Mouse (Mus musculus) lung, embryonic 16.5 days (tissue): ENCODE results near the gene Scd4. TPM values are rescaled to one million over a fixed set of nuclear protein-coding genes. Genes with fewer than 3 reads are reported as not detected.
A peak's percentile ranks its signal among the peaks of the same experiment; 100 is the strongest.

Experiments used
- ATAC-seq: fragments of 200-750 bp; cut with Nextera tagmentation; 2 replicates; pipeline ENCODE4 v1.8.0; 2017; ENCODE audit warnings: low read depth, mild to moderate bottlenecking, moderate library complexity
- H3K27ac ChIP-seq: fragments of 300-500 bp; sonication (generic); 2 replicates; pipeline ENCODE4 v1.5.1; 2014; ENCODE audit warnings: mild to moderate bottlenecking, control low read depth, low read length
- H3K27me3 ChIP-seq: fragments of 300-500 bp; sonication (generic); 2 replicates; pipeline ENCODE4 v1.6.1; 2014; ENCODE audit warnings: low read depth, low read length, mixed read lengths; ENCODE audit not compliant: control insufficient read depth, insufficient read depth
- H3K36me3 ChIP-seq: fragments of 300-500 bp; sonication (generic); 2 replicates; pipeline ENCODE4 v1.6.1; 2014; ENCODE audit warnings: low read length; ENCODE audit not compliant: control insufficient read depth, insufficient read depth
- H3K4me1 ChIP-seq: fragments of 300-500 bp; sonication (generic); replicated peaks from 2 replicates; pipeline ENCODE4 v1.6.1; 2014; ENCODE audit warnings: low read length, mixed read lengths; ENCODE audit not compliant: control insufficient read depth, insufficient read depth
- H3K4me2 ChIP-seq: fragments of 300-500 bp; sonication (generic); 2 replicates; pipeline ENCODE4 v1.6.1; 2014; ENCODE audit warnings: low read depth, low read length, control low read depth
- H3K4me3 ChIP-seq: fragments of 300-500 bp; sonication (generic); 2 replicates; pipeline ENCODE4 v1.5.1; 2014; ENCODE audit warnings: mild to moderate bottlenecking, low read length, control low read depth
- H3K9ac ChIP-seq: fragments of 300-500 bp; sonication (generic); 2 replicates; pipeline ENCODE4 v1.6.1; 2014; ENCODE audit warnings: low read length, control low read depth
- H3K9me3 ChIP-seq: fragments of 300-500 bp; sonication (generic); 2 replicates; pipeline ENCODE4 v1.6.1; 2016; ENCODE audit warnings: low read length; ENCODE audit not compliant: control insufficient read depth
- WGBS: fragments of 180-500 bp; shearing (Covaris S2); extraction: QIAGEN DNeasy Blood & Tissue Kit; methylation state at CpG from one replicate; pipeline ENCODE4 v1.1.7; 2014; 5-methylcytosine and 5-hydroxymethylcytosine counted together
- polyA plus RNA-seq: library from polyadenylated mRNA; unstranded; fragments of >200 nt; fragmentation: Nextera tagmentation; extraction: Ambion mirVana; gene quantifications from 2 replicates; pipeline ENCODE4 v1.2.1, GENCODE M21; 2015

Scd4 gene
- polyA plus RNA-seq, 1 experiment from 2014 or later: 0.40 TPM

DNA sequence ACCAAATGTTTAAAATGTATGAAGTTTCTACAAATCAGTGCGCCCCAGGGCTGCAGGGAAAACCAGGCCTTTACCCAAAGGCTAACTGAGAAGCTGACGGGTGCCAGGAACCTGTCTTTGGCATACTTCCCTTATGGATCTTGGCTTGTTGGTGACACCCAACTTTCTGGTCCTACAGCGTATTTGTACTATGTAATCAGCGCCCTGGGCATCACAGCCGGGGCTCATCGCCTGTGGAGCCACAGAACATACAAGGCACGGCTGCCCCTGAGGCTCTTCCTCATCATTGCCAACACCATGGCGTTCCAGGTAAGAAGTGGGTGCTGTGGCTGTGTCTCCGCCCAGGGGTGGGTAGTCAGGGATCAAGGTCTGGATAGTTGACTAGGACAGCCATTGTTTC is 35.0 kb upstream of the Scd4 start:
- peak overlapping the region; percentile 84 for H3K4me3 ChIP-seq
- no peaks in the 10 kb centered on the region for H3K9me3 ChIP-seq
- H3K4me1 ChIP-seq: peaks cover 75% of the 10 kb centered on the region
- 48% methylated on average over 9 of the region's 9 CpGs for WGBS
- ATAC-seq: no peak
- H3K9ac ChIP-seq: peak overlapping the region; percentile 92
- H3K27ac ChIP-seq: no peak overlapping the region
- peaks cover 40% of the 10 kb centered on the region for H3K36me3 ChIP-seq
- peak overlapping the region; percentile 96 for H3K4me2 ChIP-seq
- H3K27me3 ChIP-seq: no peaks in the 10 kb centered on the region

- H3K4me2 ChIP-seq: peak overlapping the region; percentile 96
- no peaks in the 10 kb centered on the region for H3K9me3 ChIP-seq
- H3K27me3 ChIP-seq: no peaks in the 10 kb centered on the region
- peak overlapping the region; percentile 92 for H3K9ac ChIP-seq
- peaks cover 75% of the 10 kb centered on the region for H3K4me1 ChIP-seq
- WGBS: 65% methylated on average over 9 of the region's 9 CpGs
- H3K27ac ChIP-seq: no peak overlapping the region
- ATAC-seq: no peak
- H3K36me3 ChIP-seq: peaks cover 50% of the 10 kb centered on the region
- H3K4me3 ChIP-seq: peak overlapping the region; percentile 84
These were observed 33.8 kb upstream of the Scd4 start for GRCm38 (mm10) chr19:44299078-44299477.

DNA sequence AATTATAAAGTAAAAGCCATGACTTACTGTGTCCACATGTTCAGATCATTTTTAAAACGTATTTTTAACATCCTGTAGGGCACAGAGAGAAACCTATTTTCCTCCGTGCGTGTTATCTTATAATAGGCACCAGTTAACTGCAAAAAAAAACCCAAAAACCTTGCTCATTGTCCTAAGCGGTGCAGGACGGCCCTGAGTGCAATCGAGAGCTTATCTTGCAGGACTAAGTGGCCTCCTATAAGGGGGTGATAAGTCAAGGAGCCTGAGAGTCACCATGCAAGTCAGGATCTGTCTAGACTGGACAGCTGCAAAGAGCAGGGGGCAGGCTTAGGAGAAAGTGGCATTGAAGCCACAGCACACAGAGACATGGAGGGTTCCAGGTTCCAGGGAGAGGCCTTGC is 33.0 kb upstream of the Scd4 start:
- WGBS: 25% methylated on average over 6 of the region's 6 CpGs
- ATAC-seq: no peak
- peaks cover 58% of the 10 kb centered on the region for H3K36me3 ChIP-seq

GRCm38 (mm10) chr19:44300520-44300919 is 32.4 kb upstream of the Scd4 start:
- no peak for ATAC-seq
- Histone ChIP-seq H3K27ac (peak overlapping the region; percentile 54), H3K4me2 (no peak overlapping the region), H3K9ac (peak overlapping the region; percentile 33), H3K4me3 (no peak overlapping the region), H3K36me3 (peaks cover 63% of the 10 kb centered on the region), H3K27me3 (no peaks in the 10 kb centered on the region), H3K9me3 (no peaks in the 10 kb centered on the region), H3K4me1 (peaks cover 80% of the 10 kb centered on the region)
- WGBS: 70% methylated on average over 7 of the region's 7 CpGs

More for the DNA sequence above, 33.0 kb upstream of the Scd4 start:
- Histone ChIP-seq H3K4me1 (peaks cover 78% of the 10 kb centered on the region), H3K9ac (peak overlapping the region; percentile 33), H3K4me3 (peak overlapping the region; percentile 3; the same call in 1 of the 2 replicates), H3K4me2 (peak overlapping the region; percentile 96; the same call in 1 of the 2 replicates), H3K27ac (peak overlapping the region; percentile 54), H3K27me3 (no peaks in the 10 kb centered on the region), H3K9me3 (no peaks in the 10 kb centered on the region)

DNA sequence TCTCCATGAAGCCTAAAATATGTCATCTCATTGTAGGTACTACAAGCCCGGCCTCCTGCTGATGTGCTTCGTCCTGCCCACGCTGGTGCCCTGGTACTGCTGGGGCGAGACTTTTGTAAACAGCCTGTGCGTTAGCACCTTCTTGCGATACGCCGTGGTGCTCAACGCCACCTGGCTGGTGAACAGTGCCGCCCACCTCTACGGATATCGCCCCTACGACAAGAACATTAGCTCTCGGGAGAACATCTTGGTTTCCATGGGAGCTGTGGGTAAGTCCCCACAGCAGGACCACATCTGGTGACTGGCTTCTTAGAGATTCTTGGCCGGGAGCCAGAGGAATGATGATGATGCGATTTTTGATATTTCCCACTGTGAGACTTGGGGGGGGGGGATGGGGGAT is 31.7 kb upstream of the Scd4 start:
- peak; percentile 34; the same call in 1 of the 2 replicates for ATAC-seq
- peaks cover 75% of the 10 kb centered on the region for H3K4me1 ChIP-seq
- H3K4me2 ChIP-seq: no peak overlapping the region

GRCm38 (mm10) chr19:44301671-44302305 is 31.1 kb upstream of the Scd4 start:
- Histone ChIP-seq H3K4me3 (no peak overlapping the region), H3K9ac (no peak overlapping the region), H3K36me3 (peaks cover 69% of the 10 kb centered on the region), H3K4me2 (no peak overlapping the region), H3K4me1 (peaks cover 69% of the 10 kb centered on the region), H3K27me3 (no peaks in the 10 kb centered on the region), H3K9me3 (no peaks in the 10 kb centered on the region), H3K27ac (peak overlapping the region; percentile 38)
- 51% methylated on average over 9 of the region's 9 CpGs for WGBS
- no peak for ATAC-seq

More for the DNA sequence above, 31.7 kb upstream of the Scd4 start:
- Histone ChIP-seq H3K9me3 (no peaks in the 10 kb centered on the region), H3K27ac (peak overlapping the region; percentile 32; the same call in 1 of the 2 replicates), H3K36me3 (peaks cover 65% of the 10 kb centered on the region), H3K27me3 (no peaks in the 10 kb centered on the region), H3K9ac (no peak overlapping the region), H3K4me3 (no peak overlapping the region)
- 40% methylated on average over 16 of the region's 16 CpGs for WGBS

GRCm38 (mm10) chr19:44302901-44303300 is 30.0 kb upstream of the Scd4 start:
- Histone ChIP-seq H3K4me1 (peaks cover 58% of the 10 kb centered on the region), H3K4me3 (no peak overlapping the region), H3K9me3 (no peaks in the 10 kb centered on the region), H3K27me3 (no peaks in the 10 kb centered on the region), H3K36me3 (peaks cover 68% of the 10 kb centered on the region), H3K9ac (no peak overlapping the region), H3K27ac (peak overlapping the region; percentile 38), H3K4me2 (no peak overlapping the region)
- WGBS: 69% methylated on average over 11 of the region's 11 CpGs
- ATAC-seq: peak; percentile 50

DNA sequence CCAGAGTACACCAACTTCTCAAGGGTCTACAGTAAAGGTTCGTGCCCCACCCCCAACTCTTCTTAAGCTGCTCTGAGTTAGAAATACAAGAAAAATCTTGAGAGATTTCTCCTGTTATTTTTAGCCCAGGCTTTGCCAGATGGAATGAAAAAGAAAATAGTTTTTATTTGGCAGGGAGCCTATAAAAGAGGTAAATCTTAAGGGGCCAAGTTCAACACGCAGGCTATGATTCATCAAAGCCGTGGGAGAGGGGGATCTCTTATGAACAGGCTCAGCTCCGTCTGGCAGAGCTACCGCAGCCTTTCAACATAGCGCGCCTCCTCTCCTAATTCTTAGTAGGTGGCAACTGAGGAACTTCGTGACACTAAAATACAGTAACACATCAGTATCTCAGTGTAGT is 29.4 kb upstream of the Scd4 start:
- H3K4me3 ChIP-seq: no peak overlapping the region
- peak overlapping the region; percentile 38 for H3K27ac ChIP-seq
- H3K4me2 ChIP-seq: no peak overlapping the region
- peaks cover 52% of the 10 kb centered on the region for H3K4me1 ChIP-seq
- peaks cover 71% of the 10 kb centered on the region for H3K36me3 ChIP-seq
- H3K27me3 ChIP-seq: no peaks in the 10 kb centered on the region
- no peaks in the 10 kb centered on the region for H3K9me3 ChIP-seq
- 41% methylated on average over 8 of the region's 8 CpGs for WGBS
- no peak for ATAC-seq
- H3K9ac ChIP-seq: no peak overlapping the region

DNA sequence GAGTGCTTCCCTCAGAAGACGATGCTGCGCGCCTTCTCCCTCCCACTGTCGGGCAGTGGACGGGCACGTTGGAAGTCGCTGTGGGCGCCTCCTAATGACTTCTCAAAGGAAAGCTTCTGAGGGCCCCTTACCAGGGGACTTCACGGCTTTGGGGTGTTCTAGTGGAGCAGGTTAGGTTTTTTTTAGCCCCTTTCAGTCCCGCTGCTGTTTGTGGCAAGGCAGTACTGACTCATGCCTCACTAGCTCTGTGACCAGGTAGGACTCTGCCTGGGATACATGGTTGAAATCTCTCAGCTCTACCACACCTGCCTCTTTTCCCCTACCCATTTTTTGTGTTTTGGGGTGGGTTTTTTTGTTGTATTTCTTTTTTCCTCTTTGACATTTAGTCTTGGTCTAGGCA is 28.5 kb upstream of the Scd4 start:
- no peaks in the 10 kb centered on the region for H3K27me3 ChIP-seq
- H3K27ac ChIP-seq: peak overlapping the region; percentile 12; the same call in 1 of the 2 replicates
- H3K4me1 ChIP-seq: peaks cover 43% of the 10 kb centered on the region

More for the DNA sequence above, 28.5 kb upstream of the Scd4 start:
- H3K4me3 ChIP-seq: no peak overlapping the region
- no peak overlapping the region for H3K9ac ChIP-seq
- H3K4me2 ChIP-seq: no peak overlapping the region
- no peaks in the 10 kb centered on the region for H3K9me3 ChIP-seq
- WGBS: 78% methylated on average over 10 of the region's 10 CpGs
- peaks cover 68% of the 10 kb centered on the region for H3K36me3 ChIP-seq
- ATAC-seq: no peak
